Mouse (Mus musculus): ENCODE measurements around the gene Hnmt. TPM values are rescaled to one million over a fixed set of nuclear protein-coding genes. Genes with fewer than 3 reads are reported as not detected.

Hnmt gene
- total RNA-seq, 2 experiments from 2014 or later: 6.4 to 7.6 TPM

Other genes with a start within 250 kb of the Hnmt start
- not detected for gene Tbpl2, start 47.2 kb upstream of the Hnmt start, total RNA-seq (2021)
- not detected for gene Il1f8, start 103.8 kb upstream of the Hnmt start, total RNA-seq (2021)
- not detected for gene Il1f9, start 137.1 kb upstream of the Hnmt start, total RNA-seq (2021)
- not detected for gene Il1f6, start 166.0 kb upstream of the Hnmt start, total RNA-seq (2021)
- gene Il1f5, start 227.6 kb upstream of the Hnmt start, total RNA-seq (2021): not detected
- not detected for gene Il1f10, start 241.8 kb upstream of the Hnmt start, total RNA-seq (2021)

Data from gastrocnemius, adult 18-20 months (tissue).